Mouse (Mus musculus): ENCODE results near the gene Nox1.

DNA sequence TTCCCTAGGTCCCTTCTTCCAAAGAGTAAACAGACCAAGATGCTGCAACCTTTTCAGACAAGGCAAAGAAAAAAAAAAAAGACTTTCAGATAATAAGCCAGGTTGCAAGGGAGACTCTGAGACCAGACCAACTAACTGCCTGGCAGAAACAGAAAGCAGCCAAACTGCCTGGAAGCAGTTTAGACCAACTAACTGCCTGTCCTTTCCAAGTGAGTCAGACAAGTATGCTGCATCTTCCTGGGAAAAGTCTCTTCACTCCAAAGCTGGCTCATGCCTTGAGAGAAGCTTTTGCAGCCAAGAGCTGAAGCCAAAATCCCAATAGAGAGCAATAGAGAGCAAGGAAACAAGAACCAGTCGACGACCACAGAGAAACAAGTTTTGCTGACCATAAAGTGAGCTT lies 164.9 kb downstream of the Nox1 start:
- TF ChIP-seq CTCF (IDR thresholded peaks at IDR 0.05; ENCODE audit: control insufficient read depth, insufficient read depth, low read length) (no peak), POLR2A (IDR thresholded peaks at IDR 0.05; ENCODE audit: borderline replicate concordance, control insufficient read depth, low read depth, low read length) (no peak)
